Mouse (Mus musculus) intestine, embryonic 14.5 days (tissue): ENCODE results near the gene Gtf2b. TPM values are rescaled to one million over a fixed set of nuclear protein-coding genes. Genes with fewer than 3 reads are reported as not detected.

Source experiments
- ATAC-seq: fragments of 200-750 bp; cut with Nextera tagmentation; replicated peaks from 2 replicates; pipeline ENCODE4 v1.8.0; 2017; ENCODE audit warnings: low read depth, moderate number of reproducible peaks, moderate TSS enrichment, moderate library complexity; ENCODE audit not compliant: low FRiP score, low TSS enrichment
- DNase-seq: peaks from one replicate; pipeline ENCODE4 v3.0.0-alpha.2; 2018; ENCODE audit warnings: low spot score
- H3K27ac ChIP-seq: fragments of 300-500 bp; sonication (generic); 2 replicates; pipeline ENCODE4 v1.5.1; 2014; ENCODE audit warnings: low read depth, mild to moderate bottlenecking, control low read depth
- H3K27me3 ChIP-seq: fragments of 300-500 bp; sonication (generic); replicated peaks from 2 replicates; pipeline ENCODE4 v1.6.1; 2014; ENCODE audit warnings: low read length, control low read depth; ENCODE audit not compliant: control insufficient read depth, insufficient read depth
- H3K36me3 ChIP-seq: fragments of 300-500 bp; sonication (generic); 2 replicates; pipeline ENCODE4 v1.6.1; 2014; ENCODE audit warnings: low read length, control low read depth; ENCODE audit not compliant: control insufficient read depth, insufficient read depth
- H3K4me1 ChIP-seq: fragments of 300-500 bp; sonication (generic); replicated peaks from 2 replicates; pipeline ENCODE4 v1.6.1; 2014; ENCODE audit warnings: low read length, control low read depth, mixed read lengths; ENCODE audit not compliant: control insufficient read depth, insufficient read depth
- H3K4me2 ChIP-seq: fragments of 300-500 bp; sonication (generic); 2 replicates; pipeline ENCODE4 v1.6.1; 2014; ENCODE audit warnings: low read length
- H3K4me3 ChIP-seq: fragments of 300-500 bp; sonication (generic); 2 replicates; pipeline ENCODE4 v1.5.1; 2014; ENCODE audit warnings: low read depth, low read length, control low read depth, mixed read lengths
- H3K9ac ChIP-seq: fragments of 300-500 bp; sonication (generic); 2 replicates; pipeline ENCODE4 v1.6.1; 2014; ENCODE audit warnings: mild to moderate bottlenecking, low read length
- H3K9me3 ChIP-seq: fragments of 300-500 bp; sonication (generic); 2 replicates; pipeline ENCODE4 v1.6.1; 2016; ENCODE audit warnings: low read length, control low read depth; ENCODE audit not compliant: control insufficient read depth
- WGBS: fragments of 180-500 bp; shearing (Covaris S2); extraction: QIAGEN DNeasy Blood & Tissue Kit; methylation state at CpG from one replicate; pipeline ENCODE4 v1.1.7; 2014; 5-methylcytosine and 5-hydroxymethylcytosine counted together
- polyA plus RNA-seq: library from polyadenylated mRNA; unstranded; fragments of >200 nt; fragmentation: Nextera tagmentation; extraction: Ambion mirVana; gene quantifications from 2 replicates; pipeline ENCODE4 v1.2.1, GENCODE M21; 2014

The Gtf2b gene
- polyA plus RNA-seq, 1 experiment from 2014 or later = 69.0 TPM

- Histone ChIP-seq H3K27me3 (no peaks in the 10 kb centered on the region), H3K27ac (no peak overlapping the region), H3K4me3 (no peak overlapping the region), H3K9ac (no peak overlapping the region), H3K36me3 (peaks cover 73% of the 10 kb centered on the region), H3K4me1 (no peaks in the 10 kb centered on the region), H3K9me3 (no peaks in the 10 kb centered on the region), H3K4me2 (no peak overlapping the region)
- WGBS = 79% methylated on average over 3 of the region's 3 CpGs
- ATAC-seq (no peak), DNase-seq (no peak)
Observed at GRCm38 (mm10) chr3:142777227-142777626, 12.4 kb downstream of the Gtf2b start.

GRCm38 (mm10) chr3:142786423-142787072, 21.7 kb downstream of the Gtf2b start:
- Histone ChIP-seq H3K4me2 (no peak overlapping the region), H3K9me3 (no peaks in the 10 kb centered on the region), H3K4me1 (no peaks in the 10 kb centered on the region), H3K27me3 (no peaks in the 10 kb centered on the region), H3K9ac (no peak overlapping the region), H3K4me3 (no peak overlapping the region), H3K27ac (no peak overlapping the region), H3K36me3 (peaks cover 61% of the 10 kb centered on the region)
- 75% methylated on average over 2 of the region's 2 CpGs for WGBS
- DNase-seq (no peak), ATAC-seq (no peak)

- Histone ChIP-seq H3K9me3 (no peaks in the 10 kb centered on the region), H3K4me2 (no peak overlapping the region), H3K9ac (no peak overlapping the region), H3K27me3 (no peaks in the 10 kb centered on the region), H3K27ac (no peak overlapping the region), H3K36me3 (peaks cover 82% of the 10 kb centered on the region), H3K4me3 (no peak overlapping the region), H3K4me1 (no peaks in the 10 kb centered on the region)
- ATAC-seq (no peak), DNase-seq (no peak)
- 85% methylated on average over 3 of the region's 3 CpGs for WGBS
Observed at GRCm38 (mm10) chr3:142795587-142795986, 30.7 kb downstream of the Gtf2b start.

- Histone ChIP-seq H3K36me3 (peaks cover 57% of the 10 kb centered on the region), H3K4me2 (no peak overlapping the region), H3K27me3 (no peaks in the 10 kb centered on the region), H3K27ac (no peak overlapping the region), H3K4me1 (no peaks in the 10 kb centered on the region), H3K9ac (no peak overlapping the region), H3K9me3 (no peaks in the 10 kb centered on the region), H3K4me3 (no peak overlapping the region)
- no peak for DNase-seq
- WGBS = 90% methylated on average over 3 of the region's 3 CpGs
- no peak for ATAC-seq
Observed at GRCm38 (mm10) chr3:142811582-142811981, 46.7 kb downstream of the Gtf2b start.

- H3K27me3 ChIP-seq = no peaks in the 10 kb centered on the region
- WGBS = 87% methylated on average over 3 of the region's 3 CpGs
- ATAC-seq = no peak
- H3K4me3 ChIP-seq = no peak overlapping the region
- H3K4me1 ChIP-seq = no peaks in the 10 kb centered on the region
- H3K9ac ChIP-seq = no peak overlapping the region
- H3K9me3 ChIP-seq = no peaks in the 10 kb centered on the region
- no peak overlapping the region for H3K27ac ChIP-seq
- H3K4me2 ChIP-seq = no peak overlapping the region
- DNase-seq = no peak
- peaks cover 45% of the 10 kb centered on the region for H3K36me3 ChIP-seq
Observed at GRCm38 (mm10) chr3:142817506-142817905, 52.7 kb downstream of the Gtf2b start.

- Histone ChIP-seq H3K4me1 (no peaks in the 10 kb centered on the region), H3K9ac (no peak overlapping the region), H3K36me3 (peaks cover 60% of the 10 kb centered on the region), H3K9me3 (no peaks in the 10 kb centered on the region), H3K4me2 (no peak overlapping the region), H3K27ac (no peak overlapping the region), H3K27me3 (no peaks in the 10 kb centered on the region), H3K4me3 (no peak overlapping the region)
- WGBS = 91% methylated on average over 1 of the region's 1 CpGs
- no peak for DNase-seq
- ATAC-seq = no peak
Observed at GRCm38 (mm10) chr3:142823606-142824005, 58.8 kb downstream of the Gtf2b start.

- Histone ChIP-seq H3K4me1 (no peaks in the 10 kb centered on the region), H3K4me3 (no peak overlapping the region), H3K9me3 (no peaks in the 10 kb centered on the region), H3K4me2 (no peak overlapping the region), H3K27ac (no peak overlapping the region), H3K27me3 (no peaks in the 10 kb centered on the region), H3K36me3 (peaks cover 56% of the 10 kb centered on the region), H3K9ac (no peak overlapping the region)
- no peak for DNase-seq
- WGBS = 92% methylated on average over 4 of the region's 4 CpGs
- ATAC-seq = no peak
Observed at GRCm38 (mm10) chr3:142826449-142827146, 61.8 kb downstream of the Gtf2b start.

- no peak overlapping the region for H3K9ac ChIP-seq
- peaks cover 27% of the 10 kb centered on the region for H3K36me3 ChIP-seq
- H3K4me3 ChIP-seq = no peak overlapping the region
- ATAC-seq (no peak), DNase-seq (no peak)
- WGBS = 88% methylated on average over 3 of the region's 3 CpGs
- no peaks in the 10 kb centered on the region for H3K9me3 ChIP-seq
- H3K4me1 ChIP-seq = no peaks in the 10 kb centered on the region
- no peak overlapping the region for H3K4me2 ChIP-seq
- H3K27ac ChIP-seq = no peak overlapping the region
- H3K27me3 ChIP-seq = no peaks in the 10 kb centered on the region
Observed at GRCm38 (mm10) chr3:142832910-142833309, 68.1 kb downstream of the Gtf2b start.
